Mouse (Mus musculus) activated CD4-positive, CD25-positive, alpha-beta regulatory T cell, adult 9 weeks (primary cell): Measurements from ENCODE around the gene Olfr785. TPM values are rescaled to one million over a fixed set of nuclear protein-coding genes. Genes with fewer than 3 reads are reported as not detected.

ENCODE experiments used
- polyA plus RNA-seq: library from polyadenylated mRNA; unstranded; fragments of 100-300 nt; shearing (Covaris generic); gene quantifications from one replicate; pipeline ENCODE4 v1.2.1, GENCODE M21; 2017

The Olfr785 gene
- polyA plus RNA-seq, result not detected

DNA sequence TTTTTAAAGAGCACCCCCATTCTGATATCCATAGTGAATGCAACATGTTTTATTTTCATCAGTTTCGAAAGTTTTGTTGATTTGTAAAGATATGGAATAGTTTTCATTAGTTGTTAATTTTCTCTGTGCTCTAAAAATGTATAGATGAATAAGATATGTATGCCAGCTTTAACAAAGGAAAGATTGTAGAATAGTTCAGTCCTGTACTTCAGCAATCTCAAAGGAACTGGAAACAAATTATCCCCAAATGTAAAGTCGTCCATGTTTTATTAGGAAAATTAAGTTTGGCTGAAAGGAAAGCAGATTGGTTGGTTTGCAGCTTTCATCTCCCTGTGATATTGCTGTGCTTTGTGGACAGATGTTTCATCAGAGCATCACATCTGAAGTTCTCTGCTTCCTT, at the start of gene Olfr785:
Gene Olfr785, plus strand, starts transcription at position 301 of the 400 bp plus-strand sequence.

DNA sequence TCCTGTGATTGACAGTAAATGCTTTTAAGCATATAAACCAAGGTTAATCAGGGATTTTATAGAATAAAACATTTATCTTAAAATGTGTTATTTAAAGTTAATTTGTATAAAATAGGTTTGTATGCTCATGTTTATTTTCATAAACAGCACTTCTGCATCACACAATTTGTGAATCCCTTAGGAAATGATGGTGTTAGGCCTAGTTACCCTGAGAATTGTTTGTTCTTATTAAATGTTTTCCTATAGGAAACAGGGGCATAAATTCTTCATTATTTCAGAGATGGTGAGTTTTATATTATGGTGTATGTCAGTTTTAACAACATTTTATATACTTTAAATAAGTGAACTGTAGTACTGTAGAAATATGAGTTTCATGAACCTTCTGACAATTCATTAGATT, 21.4 kb upstream of the Olfr785 start, which contains the start of gene Olfr784:
Gene Olfr784, plus strand, starts transcription at position 301 of the 400 bp plus-strand sequence.

DNA sequence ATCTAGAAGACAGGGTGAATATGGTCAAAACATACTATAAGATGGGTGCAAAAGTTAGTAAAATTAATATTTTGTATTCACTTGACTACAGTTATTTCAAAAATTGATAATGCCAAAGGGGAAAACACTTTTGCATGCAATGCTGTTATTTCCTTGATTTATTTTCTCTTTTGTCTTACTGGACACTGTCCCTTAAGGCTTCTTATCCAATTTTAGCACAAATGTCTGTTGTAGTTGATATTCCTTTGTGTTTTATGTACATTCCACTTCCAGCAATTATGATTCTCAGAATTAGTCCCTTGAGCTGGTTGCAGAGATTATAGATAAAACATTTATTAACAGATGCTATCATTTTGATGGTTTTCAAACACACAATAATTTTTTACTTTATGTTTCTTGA, 21.8 kb downstream of the Olfr785 start, which contains the start of gene Olfr786:
Gene Olfr786, plus strand, starts transcription at position 301 of the 400 bp plus-strand sequence.

Other genes starting within 250 kb of the Olfr785 start
- gene Olfr771, start 240.7 kb upstream of the Olfr785 start, polyA plus RNA-seq, result not detected
- gene Olfr772, start 227.5 kb upstream of the Olfr785 start, polyA plus RNA-seq, result not detected
- gene Olfr773, start 218.0 kb upstream of the Olfr785 start, polyA plus RNA-seq, result not detected
- not detected for gene Olfr774, start 169.2 kb upstream of the Olfr785 start, polyA plus RNA-seq
- gene Olfr775, start 157.0 kb upstream of the Olfr785 start, polyA plus RNA-seq, result not detected
- gene Olfr776, start 146.3 kb upstream of the Olfr785 start, polyA plus RNA-seq, result not detected
- not detected for gene Olfr777, start 133.9 kb upstream of the Olfr785 start, polyA plus RNA-seq
- gene Olfr780, start 87.3 kb upstream of the Olfr785 start, polyA plus RNA-seq, result not detected
- not detected for gene Olfr781, start 76.6 kb upstream of the Olfr785 start, polyA plus RNA-seq
- gene Olfr782, start 56.6 kb upstream of the Olfr785 start, polyA plus RNA-seq, result not detected
- gene Olfr784, start 21.3 kb upstream of the Olfr785 start, polyA plus RNA-seq, result not detected
- not detected for gene Olfr786, start 21.9 kb downstream of the Olfr785 start, polyA plus RNA-seq
- 0.05 TPM for gene Olfr787, start 56.4 kb downstream of the Olfr785 start, polyA plus RNA-seq
- gene Olfr788, start 65.6 kb downstream of the Olfr785 start, polyA plus RNA-seq, result not detected
- gene Olfr789, start 79.3 kb downstream of the Olfr785 start, polyA plus RNA-seq, result not detected
- not detected for gene Olfr790, start 93.1 kb downstream of the Olfr785 start, polyA plus RNA-seq
- gene Olfr791, start 116.4 kb downstream of the Olfr785 start, polyA plus RNA-seq, result not detected
- not detected for gene Olfr792, start 133.7 kb downstream of the Olfr785 start, polyA plus RNA-seq
- gene Olfr794, start 162.2 kb downstream of the Olfr785 start, polyA plus RNA-seq, result not detected
- not detected for gene Olfr796, start 207.1 kb downstream of the Olfr785 start, polyA plus RNA-seq
- not detected for gene Olfr798, start 222.5 kb downstream of the Olfr785 start, polyA plus RNA-seq
- not detected for gene Olfr799, start 232.1 kb downstream of the Olfr785 start, polyA plus RNA-seq